Mouse (Mus musculus): ENCODE data around the gene Kank1.

DNA sequence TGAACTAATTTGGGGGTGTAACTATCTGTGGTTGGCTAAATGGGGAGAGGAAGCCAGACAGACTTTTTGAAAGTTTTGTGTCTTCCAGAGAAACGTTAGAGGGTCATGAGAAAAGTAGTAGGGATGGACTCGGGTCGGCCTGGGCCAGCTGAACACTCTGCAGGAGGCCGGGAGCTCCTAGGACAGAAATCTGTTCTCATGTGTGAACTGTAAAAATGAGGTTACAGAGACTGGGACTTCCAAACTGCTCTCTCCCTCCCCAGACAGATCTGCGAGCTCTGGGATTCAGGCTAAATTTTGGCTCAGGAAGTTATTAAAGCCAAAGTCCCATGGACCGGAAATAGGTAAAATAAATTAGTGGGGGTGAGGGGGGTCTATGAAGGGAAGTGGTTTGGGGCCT lies 198.0 kb downstream of the Kank1 start:
- no peak for TF ChIP-seq CTCF (IDR thresholded peaks at IDR 0.05; ENCODE audit: low read depth)
- no peak for TF ChIP-seq EP300 (IDR thresholded peaks at IDR 0.05; ENCODE audit: low read depth)
